Mouse (Mus musculus) forebrain, embryonic 13.5 days (tissue): ENCODE measurements at regions not wholly inside any gene's neighbourhood (a gene's known extent, or its start where the extent isn't known, plus 50 kb on each side); places are given as distances from the start of the nearest gene placed in this dataset.
A peak's percentile ranks its signal among the peaks of the same experiment; 100 is the strongest.

Source experiments
- ATAC-seq: fragments of 200-750 bp; cut with Nextera tagmentation; 2 replicates; pipeline ENCODE4 v1.8.0; 2017
- H3K27ac ChIP-seq: fragments of 300-500 bp; sonication (generic); 2 replicates; pipeline ENCODE4 v1.5.1; 2015; ENCODE audit warnings: inconsistent platforms, mild to moderate bottlenecking, moderate library complexity
- H3K27me3 ChIP-seq: fragments of 300-500 bp; sonication (generic); 2 replicates; pipeline ENCODE4 v1.6.1; 2015; ENCODE audit warnings: mild to moderate bottlenecking, inconsistent platforms
- H3K36me3 ChIP-seq: fragments of 300-500 bp; sonication (generic); 2 replicates; pipeline ENCODE4 v1.6.1; 2015; ENCODE audit warnings: mild to moderate bottlenecking, inconsistent platforms; ENCODE audit not compliant: poor library complexity, severe bottlenecking
- H3K4me1 ChIP-seq: fragments of 300-500 bp; sonication (generic); 2 replicates; pipeline ENCODE4 v1.6.1; 2015; ENCODE audit warnings: inconsistent platforms
- H3K4me2 ChIP-seq: fragments of 300-500 bp; sonication (generic); 2 replicates; pipeline ENCODE4 v1.6.1; 2015; ENCODE audit warnings: inconsistent platforms, mild to moderate bottlenecking, moderate library complexity
- H3K4me3 ChIP-seq: fragments of 300-500 bp; sonication (generic); 2 replicates; pipeline ENCODE4 v1.5.1; 2015; ENCODE audit warnings: mild to moderate bottlenecking, inconsistent platforms
- H3K9ac ChIP-seq: fragments of 300-500 bp; sonication (generic); 2 replicates; pipeline ENCODE4 v1.6.1; 2015; ENCODE audit warnings: mild to moderate bottlenecking, inconsistent platforms
- H3K9me3 ChIP-seq: fragments of 300-500 bp; sonication (generic); replicated peaks from 2 replicates; pipeline ENCODE4 v1.6.1; 2016; ENCODE audit warnings: inconsistent platforms
- WGBS: fragments of 180-500 bp; shearing (Covaris S2); methylation state at CpG from one replicate; pipeline ENCODE4 v1.1.7; 2015; 5-methylcytosine and 5-hydroxymethylcytosine counted together

DNA sequence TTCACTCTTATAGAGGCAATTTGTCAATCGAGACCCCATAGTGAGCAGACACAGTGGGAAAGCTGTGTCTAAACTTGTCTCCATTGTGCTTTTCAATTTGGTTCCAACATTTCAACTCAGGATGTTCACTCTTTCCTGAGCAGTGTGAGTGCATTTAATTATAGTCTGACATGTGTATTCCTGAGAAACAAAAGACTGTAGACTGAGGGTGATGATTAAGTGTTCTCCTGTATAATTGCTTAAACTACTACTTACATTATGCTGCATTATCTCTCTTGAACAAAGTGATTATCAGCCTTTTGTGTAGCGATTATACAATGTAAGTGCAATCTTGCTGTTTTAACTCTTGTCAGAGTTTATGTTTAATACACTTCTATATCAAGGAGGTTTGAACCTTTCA lies 87.9 kb downstream of the 1700008P02Rik start:
- Histone ChIP-seq H3K4me2 (no peak overlapping the region), H3K4me1 (no peaks in the 10 kb centered on the region), H3K4me3 (no peak overlapping the region), H3K36me3 (no peaks in the 10 kb centered on the region), H3K9ac (no peak overlapping the region), H3K27ac (no peak overlapping the region), H3K27me3 (no peaks in the 10 kb centered on the region), H3K9me3 (no peaks in the 10 kb centered on the region)
- peak; percentile 83 for ATAC-seq
- 45% methylated on average over 2 of the region's 2 CpGs for WGBS

DNA sequence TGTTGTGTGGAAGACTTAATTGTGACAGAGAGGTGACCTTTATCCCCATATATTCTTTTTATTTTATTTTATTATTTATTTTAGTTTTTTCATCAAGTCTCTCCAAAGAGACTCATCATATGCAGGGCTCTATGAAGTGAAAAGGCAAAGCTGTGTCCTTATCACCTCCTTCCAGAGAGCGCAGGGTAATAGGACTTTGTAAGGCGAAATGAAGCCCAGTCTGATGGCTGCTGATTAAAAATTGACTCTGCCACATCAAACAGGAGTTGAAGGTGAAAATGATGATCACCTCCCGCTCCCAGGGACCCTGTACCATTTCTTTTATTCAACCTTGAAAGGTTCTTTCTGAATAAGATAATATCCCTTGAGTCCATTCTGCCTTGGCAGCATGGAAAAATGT lies 94.3 kb downstream of the 1700008P02Rik start:
- ATAC-seq: no peak
- Histone ChIP-seq H3K4me1 (no peaks in the 10 kb centered on the region), H3K9me3 (no peaks in the 10 kb centered on the region), H3K4me3 (no peak overlapping the region), H3K27me3 (no peaks in the 10 kb centered on the region), H3K4me2 (no peak overlapping the region), H3K27ac (no peak overlapping the region), H3K36me3 (no peaks in the 10 kb centered on the region), H3K9ac (no peak overlapping the region)
- WGBS: 84% methylated on average over 3 of the region's 3 CpGs

DNA sequence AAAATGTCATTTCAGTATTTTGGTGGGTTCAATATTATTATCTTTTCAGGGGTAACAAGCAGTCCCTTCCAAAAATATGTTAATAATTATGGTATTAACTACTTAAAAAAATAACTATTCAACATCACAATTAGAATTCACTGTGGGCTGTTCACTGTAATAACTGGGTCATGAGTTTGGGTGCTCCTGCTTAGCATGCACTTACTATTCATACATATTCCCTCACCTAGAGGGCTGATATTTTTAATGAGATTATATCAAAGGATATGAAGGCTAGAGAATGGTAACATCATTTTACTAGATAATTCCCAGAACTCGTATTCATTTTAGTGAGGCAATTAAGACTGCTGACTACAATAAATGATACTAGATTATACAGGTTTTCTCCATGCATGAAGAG lies 95.1 kb downstream of the 1700008P02Rik start:
- Histone ChIP-seq H3K36me3 (no peaks in the 10 kb centered on the region), H3K27me3 (no peaks in the 10 kb centered on the region), H3K4me3 (no peak overlapping the region), H3K4me1 (no peaks in the 10 kb centered on the region), H3K9me3 (no peaks in the 10 kb centered on the region), H3K9ac (no peak overlapping the region), H3K4me2 (no peak overlapping the region), H3K27ac (no peak overlapping the region)
- WGBS: 96% methylated on average over 1 of the region's 1 CpGs
- no peak for ATAC-seq

DNA sequence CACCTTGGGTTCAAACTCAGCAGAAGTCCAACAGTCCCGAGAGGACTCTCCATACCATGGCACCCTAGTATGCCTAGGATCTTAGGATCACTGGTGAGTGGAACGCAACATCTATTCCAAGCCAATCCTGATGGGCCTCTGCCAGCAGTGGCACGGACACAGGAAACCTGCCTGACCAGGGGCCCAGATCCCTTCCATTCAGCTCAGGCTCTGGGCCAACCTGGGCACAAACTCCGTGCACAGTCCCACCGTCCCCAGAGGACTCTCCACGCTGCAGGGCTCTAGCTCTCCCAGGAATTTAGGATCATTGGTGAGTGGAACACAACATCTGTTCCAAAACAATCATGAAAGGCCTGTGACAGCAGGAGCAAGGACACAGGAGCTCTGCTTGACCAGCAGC lies 108.9 kb downstream of the 1700008P02Rik start:
- Histone ChIP-seq H3K4me3 (no peak overlapping the region), H3K27me3 (no peaks in the 10 kb centered on the region), H3K4me1 (no peaks in the 10 kb centered on the region), H3K36me3 (no peaks in the 10 kb centered on the region), H3K27ac (no peak overlapping the region), H3K9ac (no peak overlapping the region), H3K9me3 (no peaks in the 10 kb centered on the region), H3K4me2 (no peak overlapping the region)
- WGBS: 92% methylated on average over 6 of the region's 6 CpGs
- ATAC-seq: no peak

DNA sequence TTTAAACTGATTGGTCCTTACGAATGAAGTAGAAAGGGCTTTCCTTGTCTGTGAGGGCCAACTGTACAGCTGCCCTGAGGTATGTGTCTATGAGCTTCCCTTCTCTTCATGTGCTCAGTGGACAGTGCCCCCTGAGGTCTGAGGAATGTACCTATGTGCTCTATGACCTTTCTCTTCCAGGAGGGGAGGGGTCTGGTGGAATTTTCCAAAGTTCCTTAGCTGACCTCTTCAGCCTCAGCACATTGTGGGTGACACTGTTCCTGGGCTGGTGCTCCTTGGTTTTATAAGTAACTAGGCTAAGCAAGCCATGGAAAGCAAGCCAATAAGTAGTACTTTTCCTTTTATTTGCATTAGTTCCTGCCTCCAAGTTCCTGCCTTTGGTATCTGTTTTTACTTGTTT lies 116.1 kb downstream of the 1700008P02Rik start:
- no peaks in the 10 kb centered on the region for H3K4me1 ChIP-seq
- no peaks in the 10 kb centered on the region for H3K27me3 ChIP-seq
- H3K9me3 ChIP-seq: no peaks in the 10 kb centered on the region
- no peaks in the 10 kb centered on the region for H3K36me3 ChIP-seq
- no peak overlapping the region for H3K4me2 ChIP-seq
- H3K27ac ChIP-seq: no peak overlapping the region
- H3K9ac ChIP-seq: no peak overlapping the region
- no peak overlapping the region for H3K4me3 ChIP-seq
- ATAC-seq: no peak
- WGBS: 80% methylated on average over 1 of the region's 1 CpGs

DNA sequence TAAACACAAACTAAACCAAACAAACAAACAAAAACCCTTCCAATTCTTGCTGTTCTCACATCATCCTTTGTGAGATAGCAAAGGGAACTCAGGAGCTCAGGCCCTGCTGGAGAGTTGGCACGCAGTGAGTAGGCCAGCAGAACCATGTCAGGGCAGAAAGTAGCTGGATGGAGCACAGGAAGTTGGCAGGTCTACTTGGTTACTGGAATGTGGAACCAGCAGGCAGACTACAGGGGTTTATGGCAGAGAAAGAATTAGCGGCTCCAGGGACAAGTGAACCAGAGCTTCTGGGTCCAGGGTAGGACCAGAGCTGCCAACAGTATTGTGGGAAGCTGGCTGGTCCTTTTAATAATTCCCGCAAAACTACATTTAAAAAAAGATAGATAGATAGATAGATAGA lies 136.2 kb downstream of the 1700008P02Rik start:
- no peaks in the 10 kb centered on the region for H3K4me1 ChIP-seq
- H3K27me3 ChIP-seq: no peaks in the 10 kb centered on the region
- no peak overlapping the region for H3K9ac ChIP-seq
- H3K4me3 ChIP-seq: no peak overlapping the region
- ATAC-seq: no peak
- H3K36me3 ChIP-seq: no peaks in the 10 kb centered on the region
- WGBS: 92% methylated on average over 3 of the region's 3 CpGs
- no peaks in the 10 kb centered on the region for H3K9me3 ChIP-seq
- H3K4me2 ChIP-seq: no peak overlapping the region
- H3K27ac ChIP-seq: no peak overlapping the region

DNA sequence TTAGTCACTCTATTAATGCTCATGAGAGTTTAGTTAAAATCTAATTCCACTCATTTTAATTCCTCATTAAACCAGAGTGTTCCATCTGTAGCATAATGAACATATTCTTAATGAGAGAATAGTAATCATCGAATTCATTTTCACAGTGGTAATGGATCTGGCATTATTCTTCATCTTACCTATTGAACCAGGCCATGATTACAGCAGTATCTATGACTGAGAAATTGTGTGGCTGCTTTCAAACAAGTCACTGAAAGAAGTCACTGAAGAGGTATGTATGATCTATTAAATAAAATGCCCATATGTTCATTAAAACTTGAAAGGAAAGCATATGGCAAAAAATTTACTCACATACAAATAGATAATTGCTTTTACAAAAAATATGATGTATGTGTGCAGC lies 138.6 kb downstream of the 1700008P02Rik start:
- ATAC-seq: peak; percentile 45; the same call in 1 of the 2 replicates
- Histone ChIP-seq H3K4me3 (no peak overlapping the region), H3K4me1 (no peaks in the 10 kb centered on the region), H3K36me3 (no peaks in the 10 kb centered on the region), H3K4me2 (no peak overlapping the region), H3K27ac (no peak overlapping the region), H3K9ac (no peak overlapping the region), H3K27me3 (no peaks in the 10 kb centered on the region), H3K9me3 (no peaks in the 10 kb centered on the region)
- WGBS: 78% methylated on average over 1 of the region's 1 CpGs
